Mouse (Mus musculus) gastrocnemius, postnatal 14 days (tissue): ENCODE measurements around the gene Olfr605. TPM values are rescaled to one million over a fixed set of nuclear protein-coding genes. Genes with fewer than 3 reads are reported as not detected.
"Not testable (repeated sequence)": the region's sequence is repeated elsewhere in the genome, so short reads cannot be mapped to it uniquely, and the experiment has no call there.

Experiments
- DNase-seq: peaks from one replicate; pipeline ENCODE4 v3.0.0; 2021; ENCODE audit warnings: mixed read lengths
- intact Hi-C: fragments of 180-260 bp; cut with DNase I; formaldehyde crosslinking; loops from one replicate; pipeline ENCODE4 v1.15.1; 2025; ENCODE audit warnings: low total_unique reads
- long read RNA-seq, 2 experiments: library from polyadenylated mRNA; stranded (forward); transcript quantifications; one replicate each; pipeline ENCODE4 v2.0.0; 2021
- microRNA-seq, 2 experiments: library from miRNA; unstranded; fragments of <30 nt; microRNA quantifications; one replicate each; pipeline ENCODE4 v1.2.0; 2021
- total RNA-seq, 2 experiments: library from RNA; stranded (reverse); gene quantifications; 2 replicates each; pipeline ENCODE4 v1.2.3; 2021

Gene Olfr605
- not detected for total RNA-seq
- long read RNA-seq, experiment 1: 0 reads
- long read RNA-seq, experiment 2: 0 reads

DNA sequence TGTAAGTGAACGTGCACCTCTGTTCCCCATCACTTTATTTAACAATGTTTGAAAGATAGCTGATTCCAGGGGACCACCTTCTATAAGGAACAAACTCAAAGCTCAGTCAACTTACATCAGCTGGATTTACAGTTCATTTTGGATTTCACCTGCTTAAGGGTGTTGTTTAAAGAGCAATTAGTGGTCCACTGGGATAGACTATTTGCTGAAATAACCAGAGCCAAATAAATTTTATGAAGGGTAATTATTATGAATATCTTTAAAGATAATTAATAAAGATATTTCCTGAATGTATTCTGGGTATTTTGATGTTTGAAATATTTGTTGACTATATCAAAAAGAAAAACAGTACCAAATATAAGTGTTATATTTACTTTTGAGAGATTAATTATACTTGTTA, at the start of gene Olfr605:
Olfr605 (minus strand) TSS at position 101 of the 400 bp plus-strand sequence.
- intact Hi-C loops: no loop called here
- DNase-seq: no peak

DNA sequence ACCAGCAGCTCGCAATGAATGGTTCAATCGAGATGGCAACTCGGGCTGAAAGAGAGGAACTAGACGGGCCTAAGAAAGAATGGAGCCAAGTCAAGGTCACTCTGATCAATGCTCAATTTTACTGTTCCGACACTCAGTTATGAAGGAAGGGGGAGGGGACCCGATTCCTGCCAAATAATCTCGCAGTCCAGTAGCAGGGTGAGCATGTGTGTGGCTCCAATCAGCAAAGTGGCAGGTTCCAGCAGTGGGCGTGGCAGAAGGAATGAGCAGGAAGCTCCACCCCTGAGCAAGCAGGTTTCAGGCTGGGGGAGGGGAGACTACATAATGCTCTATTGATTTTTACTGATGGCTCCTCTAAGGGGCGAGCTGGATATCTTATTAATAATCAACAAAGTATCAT, 31.9 kb upstream of the Olfr605 start:
- intact Hi-C loops, DNase-seq: not testable (repeated sequence)

DNA sequence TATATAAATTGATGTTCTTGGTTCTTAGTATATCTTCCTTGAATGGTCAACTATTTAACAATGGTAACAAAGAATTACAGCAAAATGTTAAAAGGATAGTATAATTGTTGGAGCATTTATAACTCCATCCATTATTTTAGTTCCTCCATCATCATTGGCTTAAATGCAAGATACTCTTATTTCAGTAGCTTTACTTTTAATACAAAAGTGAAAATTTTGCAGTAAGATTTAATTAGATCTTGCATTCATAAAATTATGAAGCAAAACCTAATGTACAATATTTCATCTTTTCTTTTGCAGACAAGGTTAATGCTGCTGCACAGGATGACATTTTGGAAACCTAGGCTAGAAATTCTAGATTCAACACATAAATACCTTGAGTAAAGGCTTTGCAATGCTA, 24.3 kb upstream of the Olfr605 start, which contains the start of gene Olfr608:
Olfr608 (plus strand) TSS at position 301 of the 400 bp plus-strand sequence.
- intact Hi-C loops: no loop called here
- DNase-seq: no peak

DNA sequence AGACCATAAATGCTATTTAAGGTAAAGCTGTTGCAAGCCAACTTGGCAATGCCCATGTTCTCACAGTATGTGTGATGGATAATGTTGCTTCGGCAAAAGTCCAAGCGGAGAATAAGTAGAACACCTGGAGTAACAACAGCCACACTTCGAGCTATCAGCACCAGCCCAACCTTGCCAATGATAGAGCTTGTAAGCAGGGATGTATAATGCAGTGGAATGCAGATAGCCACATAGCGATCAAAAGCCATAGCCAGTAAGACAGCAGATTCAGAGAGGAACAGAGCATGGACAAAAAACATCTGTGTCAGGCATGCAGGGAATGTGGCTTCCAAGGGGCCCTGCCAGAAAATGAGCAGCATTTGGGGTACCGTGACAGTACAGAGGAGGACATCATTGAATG, 15.4 kb upstream of the Olfr605 start:
- intact Hi-C loops: no loop called here
- DNase-seq: no peak

DNA sequence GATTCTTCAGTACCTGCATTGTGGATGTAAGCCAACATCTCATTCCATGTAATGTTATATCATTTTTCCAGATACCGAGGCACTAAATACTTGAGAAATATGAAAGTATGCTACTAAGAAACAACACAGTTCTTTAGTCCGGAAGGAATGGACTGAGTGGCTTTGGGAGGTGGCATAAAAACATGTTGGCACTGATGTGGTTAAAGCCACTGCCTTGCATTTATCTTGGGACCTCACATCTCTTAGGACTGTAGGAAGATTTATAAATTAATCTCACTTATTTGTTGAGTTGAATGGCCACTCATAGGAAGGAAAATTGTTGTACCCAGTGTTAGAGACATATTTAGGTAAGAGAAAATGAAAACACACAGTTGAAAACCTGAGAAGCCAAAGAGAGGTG, 3.5 kb upstream of the Olfr605 start, which contains the start of gene Olfr606:
Olfr606 (plus strand) TSS at position 301 of the 400 bp plus-strand sequence.
- no peak for DNase-seq
- intact Hi-C loops: no loop called here

DNA sequence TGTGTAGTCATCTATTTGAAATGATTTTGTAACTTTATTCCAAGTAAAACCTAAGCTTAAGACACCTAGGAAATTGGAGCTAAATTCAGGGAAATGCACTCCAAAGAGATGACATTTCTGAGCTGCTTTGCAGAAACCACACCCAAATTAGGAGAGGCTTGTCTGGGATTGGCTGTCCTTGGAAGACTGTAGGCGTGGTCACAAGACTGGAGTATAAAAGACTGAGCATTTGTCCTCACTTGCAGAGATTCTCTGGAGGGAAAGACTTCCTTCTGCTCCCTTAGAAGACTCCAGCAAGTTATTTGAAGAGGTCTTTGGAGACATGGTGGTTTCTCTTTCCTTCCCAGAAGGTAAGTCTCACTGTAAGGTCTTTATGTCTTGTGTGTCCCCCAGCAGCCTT, 30.5 kb downstream of the Olfr605 start, which contains the start of gene Usp17lc:
Usp17lc (plus strand) TSS at position 301 of the 400 bp plus-strand sequence.
- intact Hi-C loops: not testable (repeated sequence)

DNA sequence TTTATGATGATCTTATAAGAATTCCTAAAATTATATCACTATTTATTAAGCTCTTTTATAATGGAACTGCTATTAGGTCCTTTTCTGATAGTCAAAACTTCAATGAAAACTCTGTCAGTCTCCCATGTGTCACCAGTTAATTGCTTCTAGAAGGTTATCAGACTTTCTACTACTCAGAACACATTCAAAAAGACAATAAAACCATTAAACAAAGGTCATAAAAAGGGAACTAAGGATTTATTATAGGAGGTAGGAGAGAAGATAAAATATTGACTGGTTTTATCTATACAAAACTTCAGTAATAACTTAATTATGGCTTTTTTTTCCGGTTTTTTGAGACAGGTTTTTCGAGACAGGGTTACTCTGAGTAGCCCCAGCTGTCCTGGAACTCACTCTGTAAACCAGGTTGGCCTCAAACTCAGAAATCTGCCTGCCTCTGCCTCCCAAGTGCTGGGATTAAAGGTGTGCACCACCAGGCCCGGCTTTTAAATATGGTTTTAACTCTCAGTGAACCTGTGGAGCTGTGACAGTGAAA, 38.7 kb downstream of the Olfr605 start:
- intact Hi-C loops, DNase-seq: not testable (repeated sequence)

More for the DNA sequence above, 30.5 kb downstream of the Olfr605 start, which contains the start of gene Usp17lc:
- not testable (repeated sequence) for DNase-seq

DNA sequence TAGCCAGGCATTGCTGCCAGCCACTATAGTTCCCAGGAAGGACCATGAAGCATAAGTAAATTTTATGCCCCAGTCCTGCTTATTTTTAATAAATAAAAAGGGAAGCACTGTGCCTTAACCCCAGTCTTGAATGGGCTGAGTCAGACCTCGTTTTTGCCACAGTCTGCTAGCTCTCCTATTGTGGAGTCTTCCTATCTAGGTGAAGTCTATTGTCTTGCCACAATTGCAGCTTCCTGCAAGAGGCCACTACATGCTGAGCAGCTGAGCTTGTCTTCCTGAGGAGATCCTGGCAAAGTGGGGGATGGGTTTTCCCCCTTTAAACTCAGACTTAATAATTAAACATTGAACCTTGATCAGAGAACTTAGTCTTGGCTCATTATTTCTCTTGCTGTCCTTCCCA, 46.3 kb downstream of the Olfr605 start:
- DNase-seq: no peak
- intact Hi-C loops: no loop called here

DNA sequence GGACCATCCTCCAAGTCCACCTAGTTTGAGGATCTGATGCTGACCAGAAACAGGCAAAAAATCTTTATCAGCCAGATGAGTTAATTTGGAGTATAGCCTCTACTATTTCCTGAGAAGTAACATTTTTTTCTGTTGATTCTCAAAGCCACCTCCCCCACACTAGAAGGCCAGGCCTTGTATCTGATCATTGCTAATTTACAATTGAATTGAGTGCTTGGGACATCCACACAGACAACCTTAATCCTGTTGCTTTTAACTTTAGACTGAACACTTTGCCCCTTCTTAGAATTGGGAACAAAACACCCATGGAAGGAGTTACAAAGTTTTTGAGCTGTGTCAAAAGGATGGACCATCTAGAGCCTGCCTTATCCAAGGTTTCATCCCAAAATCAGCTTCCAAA, 47.5 kb downstream of the Olfr605 start:
- DNase-seq: no peak
- intact Hi-C loops: no loop called here

Small RNA genes within 50 kb of the gene (microRNA-seq; reads per million reads assigned to microRNA genes)
- 0 reads per million in 2 experiments for gene Gm25774

Other genes starting within 250 kb of the Olfr605 start
- gene Olfr593, start 233.6 kb downstream of the Olfr605 start, total RNA-seq: not detected
- not detected for gene Olfr594, start 228.4 kb downstream of the Olfr605 start, total RNA-seq
- gene Usp17ld, start 192.9 kb downstream of the Olfr605 start, total RNA-seq: not detected
- not detected for gene Olfr596, start 139.8 kb downstream of the Olfr605 start, total RNA-seq
- gene Olfr597, start 129.1 kb downstream of the Olfr605 start, total RNA-seq: not detected
- gene Olfr598, start 121.9 kb downstream of the Olfr605 start, total RNA-seq: not detected
- not detected for gene Olfr599, start 109.5 kb downstream of the Olfr605 start, total RNA-seq
- gene Olfr600, start 95.8 kb downstream of the Olfr605 start, total RNA-seq: not detected
- gene Olfr601, start 82.8 kb downstream of the Olfr605 start, total RNA-seq: not detected
- not detected for gene Olfr603, start 59.3 kb downstream of the Olfr605 start, total RNA-seq
- not detected for gene Usp17lc, start 30.4 kb downstream of the Olfr605 start, total RNA-seq
- not detected for gene Olfr606, start 3.6 kb upstream of the Olfr605 start, total RNA-seq
- not detected for gene Olfr607, start 18.7 kb upstream of the Olfr605 start, total RNA-seq
- not detected for gene Olfr608, start 24.4 kb upstream of the Olfr605 start, total RNA-seq
- not detected for gene Olfr609, start 52.6 kb upstream of the Olfr605 start, total RNA-seq
- gene Olfr610, start 66.7 kb upstream of the Olfr605 start, total RNA-seq: not detected
- not detected for gene Olfr611, start 75.4 kb upstream of the Olfr605 start, total RNA-seq
- not detected for gene Olfr612, start 97.3 kb upstream of the Olfr605 start, total RNA-seq
- not detected for gene Olfr613, start 102.6 kb upstream of the Olfr605 start, total RNA-seq
- gene Olfr615, start 110.6 kb upstream of the Olfr605 start, total RNA-seq: not detected
- gene Olfr616, start 123.7 kb upstream of the Olfr605 start, total RNA-seq: not detected
- gene Olfr617, start 127.6 kb upstream of the Olfr605 start, total RNA-seq: not detected
- not detected for gene Olfr618, start 144.7 kb upstream of the Olfr605 start, total RNA-seq
- not detected for gene Olfr619, start 155.1 kb upstream of the Olfr605 start, total RNA-seq
- not detected for gene Olfr620, start 167.1 kb upstream of the Olfr605 start, total RNA-seq
- not detected for gene Olfr622, start 197.3 kb upstream of the Olfr605 start, total RNA-seq
- gene Olfr623, start 218.3 kb upstream of the Olfr605 start, total RNA-seq: not detected
- not detected for gene Olfr624, start 225.8 kb upstream of the Olfr605 start, total RNA-seq
- gene Olfr625-ps1, start 237.3 kb upstream of the Olfr605 start, total RNA-seq: not detected